Mouse (Mus musculus): ENCODE measurements around the gene Neurl4.
A peak's percentile ranks its signal among the peaks of the same experiment; 100 is the strongest.

The Neurl4 gene

DNA sequence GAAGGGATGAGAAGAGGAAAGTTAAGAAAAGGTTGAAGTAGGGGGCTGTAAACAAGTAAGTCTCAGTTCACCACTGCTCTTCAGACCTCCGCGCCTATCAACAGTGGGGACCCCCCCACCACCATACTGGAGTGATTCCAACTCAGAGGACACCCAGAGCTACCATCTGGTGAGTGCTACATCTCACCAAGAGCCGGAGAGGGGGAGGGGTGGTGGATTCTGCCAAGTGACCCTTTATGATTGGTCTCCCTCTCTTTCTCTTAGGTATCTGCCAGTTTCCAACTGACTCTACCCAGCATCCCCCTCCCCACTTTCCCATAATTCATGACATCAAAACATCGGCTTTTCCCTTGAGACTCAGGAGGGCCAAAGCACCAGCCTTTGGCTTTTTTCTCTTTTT is 40.1 kb downstream of the Neurl4 start:
- Histone ChIP-seq H3K4me3 (replicated peaks; ENCODE audit: low read length) (no peak overlapping the region), H3K36me3 (ENCODE audit: insufficient read depth, low read length) (peaks cover 18% of the 10 kb centered on the region), H3K4me1 (replicated peaks; ENCODE audit: low read depth, low read length) (peaks cover 83% of the 10 kb centered on the region), H3K27me3 (ENCODE audit: insufficient read depth, low read length) (peaks cover 68% of the 10 kb centered on the region), H3K9me3 (ENCODE audit: low read length) (no peaks in the 10 kb centered on the region)
- no peak for TF ChIP-seq NANOG (IDR thresholded peaks at IDR 0.05; ENCODE audit: borderline replicate concordance, low read length)
- TF ChIP-seq CTCF (conservative IDR thresholded peaks at IDR 0.05; ENCODE audit: low read length): no peak
- TF ChIP-seq POU5F1 (IDR thresholded peaks at IDR 0.05; ENCODE audit: borderline replicate concordance, low read length): no peak

DNA sequence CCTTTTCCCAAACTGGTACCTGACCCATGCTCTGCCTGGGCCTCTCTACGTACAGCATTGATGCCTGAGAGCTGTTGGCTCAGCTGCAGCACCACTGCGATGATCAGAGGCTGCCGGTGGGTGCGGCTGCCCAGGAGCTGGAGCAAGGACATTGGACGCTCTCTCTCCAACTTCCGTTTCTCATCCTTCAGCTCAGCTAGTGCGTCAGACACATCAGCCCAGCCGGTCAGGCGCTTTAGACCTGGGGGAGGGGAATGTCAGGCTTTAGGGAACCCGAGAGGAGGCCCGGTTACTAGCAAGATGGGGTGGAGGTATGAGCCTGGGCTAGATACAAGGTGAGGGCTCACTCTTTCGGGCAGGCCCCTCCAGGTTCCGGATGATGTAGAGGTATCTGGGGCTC is 44.3 kb downstream of the Neurl4 start:
- TF ChIP-seq POU5F1 (IDR thresholded peaks at IDR 0.05; ENCODE audit: borderline replicate concordance, low read length) (no peak), NANOG (IDR thresholded peaks at IDR 0.05; ENCODE audit: borderline replicate concordance, low read length) (no peak), CTCF (conservative IDR thresholded peaks at IDR 0.05; ENCODE audit: low read length) (no peak)
- Histone ChIP-seq H3K36me3 (ENCODE audit: insufficient read depth, low read length) (peaks cover 18% of the 10 kb centered on the region), H3K4me1 (replicated peaks; ENCODE audit: low read depth, low read length) (peaks cover 71% of the 10 kb centered on the region), H3K9me3 (ENCODE audit: low read length) (no peaks in the 10 kb centered on the region), H3K27me3 (ENCODE audit: insufficient read depth, low read length) (peaks cover 55% of the 10 kb centered on the region), H3K4me3 (replicated peaks; ENCODE audit: low read length) (no peak overlapping the region)

DNA sequence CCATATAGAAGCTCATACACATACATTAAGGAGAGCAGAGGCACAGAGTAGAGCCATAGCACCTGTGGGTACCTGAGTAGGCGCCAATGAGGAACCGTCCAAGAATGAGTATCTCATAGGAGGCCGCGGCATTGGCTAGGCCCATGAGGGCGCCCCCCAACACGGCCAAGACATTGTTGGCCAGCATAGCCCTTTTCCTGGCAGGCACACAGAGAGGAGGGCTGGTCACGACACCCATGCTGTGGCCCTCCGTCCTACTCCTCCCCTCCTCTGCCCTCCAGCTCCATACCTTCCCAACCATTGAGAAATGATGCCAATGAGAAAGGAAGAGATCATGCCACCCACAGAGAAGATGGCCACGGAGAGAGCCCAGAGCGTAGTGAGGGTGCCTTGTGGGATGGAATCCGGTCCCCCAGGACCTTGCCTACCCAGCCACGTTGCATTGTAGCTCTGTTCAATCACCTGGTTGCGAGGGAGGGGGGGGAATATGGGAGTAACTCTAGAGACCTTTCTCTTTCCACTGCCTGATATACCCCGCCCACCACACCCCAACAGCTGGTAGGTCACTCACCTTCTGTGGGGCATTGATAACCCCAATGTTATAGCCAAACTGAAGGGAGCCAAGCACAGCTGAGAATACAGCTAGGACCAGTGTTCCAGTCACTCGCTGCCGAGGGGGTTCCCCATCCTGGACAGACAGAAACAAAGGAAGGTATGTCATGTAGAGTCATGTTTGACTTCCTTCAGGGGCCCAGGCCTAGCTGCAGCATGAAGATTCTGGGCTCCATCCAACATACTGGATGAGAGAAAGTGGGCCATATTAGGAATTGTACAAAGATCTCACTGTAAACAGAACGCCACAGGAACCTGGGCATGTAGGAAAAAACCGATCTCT is 45.4 kb downstream of the Neurl4 start:
- Histone ChIP-seq H3K27me3 (ENCODE audit: insufficient read depth, low read length) (peaks cover 48% of the 10 kb centered on the region), H3K4me3 (replicated peaks; ENCODE audit: low read length) (0 out of 2 replicates have a peak overlapping the region, but pooled peaks have one; percentile 20), H3K9me3 (ENCODE audit: low read length) (no peaks in the 10 kb centered on the region), H3K36me3 (ENCODE audit: insufficient read depth, low read length) (peaks cover 11% of the 10 kb centered on the region), H3K4me1 (replicated peaks; ENCODE audit: low read depth, low read length) (peaks cover 62% of the 10 kb centered on the region)
- no peak for TF ChIP-seq POU5F1 (IDR thresholded peaks at IDR 0.05; ENCODE audit: borderline replicate concordance, low read length)
- no peak for TF ChIP-seq NANOG (IDR thresholded peaks at IDR 0.05; ENCODE audit: borderline replicate concordance, low read length)

DNA sequence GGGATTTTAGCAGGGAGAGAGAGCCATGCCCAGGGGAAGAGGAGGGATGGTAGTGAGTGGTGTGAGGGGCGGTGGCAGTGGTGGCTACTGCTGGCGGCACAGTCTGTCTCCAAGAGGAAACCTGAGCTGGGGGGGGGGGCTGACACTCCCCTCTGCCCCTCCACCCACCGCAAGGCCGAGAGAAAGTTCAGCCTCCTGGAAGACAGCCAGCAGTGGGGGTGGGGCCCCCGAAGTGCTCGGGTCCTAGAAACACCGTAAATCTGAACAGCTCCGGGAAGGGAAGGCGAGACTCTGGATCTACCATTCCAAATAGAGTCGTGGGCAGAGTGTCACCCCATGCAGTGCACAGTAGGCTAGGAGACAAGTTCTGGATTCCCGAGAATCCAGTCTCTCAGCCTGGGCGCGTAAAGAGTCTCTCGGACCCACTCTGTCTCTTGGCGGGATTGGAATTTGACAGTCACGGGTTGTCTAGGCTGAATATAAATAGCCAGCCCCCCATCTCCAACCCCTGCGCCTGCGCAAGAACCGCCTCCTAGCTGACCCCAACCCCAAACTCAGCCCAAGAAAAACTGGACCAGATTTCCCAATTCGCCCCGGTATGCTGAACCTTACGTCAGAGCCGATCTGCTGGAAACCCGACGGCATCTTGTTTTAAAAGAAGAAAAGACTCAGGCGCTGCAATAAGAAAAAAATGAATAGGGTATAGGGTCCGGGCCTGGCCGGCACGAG is 46.6 kb downstream of the Neurl4 start:
- H3K36me3 ChIP-seq (ENCODE audit: insufficient read depth, low read length): peaks cover 11% of the 10 kb centered on the region
- no peak for TF ChIP-seq POU5F1 (IDR thresholded peaks at IDR 0.05; ENCODE audit: borderline replicate concordance, low read length)
- TF ChIP-seq NANOG (IDR thresholded peaks at IDR 0.05; ENCODE audit: borderline replicate concordance, low read length): no peak
- TF ChIP-seq CTCF (conservative IDR thresholded peaks at IDR 0.05; ENCODE audit: low read length): no peak
- peaks cover 60% of the 10 kb centered on the region for H3K4me1 ChIP-seq (replicated peaks; ENCODE audit: low read depth, low read length)
- peaks cover 52% of the 10 kb centered on the region for H3K27me3 ChIP-seq (ENCODE audit: insufficient read depth, low read length)
- H3K9me3 ChIP-seq (ENCODE audit: low read length): no peaks in the 10 kb centered on the region
- peak overlapping the region; percentile 82 for H3K4me3 ChIP-seq (replicated peaks; ENCODE audit: low read length)

DNA sequence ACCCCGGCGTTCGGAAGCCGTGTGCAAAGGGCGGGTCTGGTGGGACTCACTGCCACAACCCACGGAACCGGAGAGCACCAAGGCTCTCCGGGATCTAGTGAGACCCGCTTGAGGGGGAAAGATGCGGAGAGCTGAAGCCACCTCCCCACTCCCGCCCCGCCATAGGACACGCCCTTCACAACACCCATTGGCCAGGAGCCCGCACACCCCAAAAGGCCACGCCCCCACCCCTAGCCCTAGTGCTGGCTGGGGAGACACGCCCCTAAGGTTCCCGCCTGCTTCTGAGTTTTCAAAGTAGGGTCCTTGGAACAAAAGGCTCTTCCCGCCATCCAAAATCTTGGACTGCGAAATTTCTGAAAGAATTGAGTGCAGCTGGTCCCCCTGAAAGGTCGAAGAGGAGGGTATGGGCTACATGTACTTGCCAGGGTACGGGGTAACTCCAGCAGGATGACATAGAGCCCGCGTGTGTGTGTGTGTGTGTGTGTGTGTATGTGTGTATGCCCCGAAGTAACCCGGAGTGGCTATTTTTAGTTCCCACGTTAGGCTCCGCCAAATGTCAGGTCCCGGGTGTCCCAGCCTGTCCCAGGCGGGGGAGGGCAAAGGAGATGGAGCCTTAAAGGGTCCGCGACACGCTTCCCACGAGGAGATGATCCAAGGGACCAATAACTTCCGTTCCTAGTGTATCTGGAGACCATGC is 47.3 kb downstream of the Neurl4 start, which contains the start of gene Slc2a4:
TSS of gene Slc2a4 (minus strand) at position 123 of the 697 bp plus-strand sequence.
- H3K9me3 ChIP-seq (ENCODE audit: low read length): no peaks in the 10 kb centered on the region
- peaks cover 53% of the 10 kb centered on the region for H3K4me1 ChIP-seq (replicated peaks; ENCODE audit: low read depth, low read length)
- peak within 1 kb of the TSS; percentile 82 for H3K4me3 ChIP-seq (replicated peaks; ENCODE audit: low read length)
- TF ChIP-seq POU5F1 (IDR thresholded peaks at IDR 0.05; ENCODE audit: borderline replicate concordance, low read length): no peak
- H3K27me3 ChIP-seq (ENCODE audit: insufficient read depth, low read length): peaks cover 47% of the 10 kb centered on the region
- H3K36me3 ChIP-seq (ENCODE audit: insufficient read depth, low read length): peaks cover 11% of the 10 kb centered on the region

DNA sequence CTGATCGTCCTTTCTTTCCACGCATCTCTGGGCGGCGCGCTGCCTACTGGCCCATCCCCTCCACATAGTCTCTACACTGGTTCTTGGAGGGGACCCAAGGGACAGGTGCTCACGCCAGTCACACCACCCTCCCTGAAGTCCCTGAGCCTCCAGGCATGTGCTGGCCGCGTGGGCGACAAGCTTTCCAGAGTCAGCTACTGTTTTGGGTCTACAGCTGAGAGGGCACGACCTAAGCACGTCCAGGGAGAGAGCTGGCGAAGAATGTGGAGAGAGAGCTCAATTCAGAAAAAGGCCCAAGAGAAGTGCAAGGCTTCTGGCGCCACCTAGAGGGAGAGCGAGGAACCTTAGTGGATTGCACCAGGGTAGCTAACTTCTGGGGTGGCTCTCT is 47.9 kb downstream of the Neurl4 start:
- H3K27me3 ChIP-seq (ENCODE audit: insufficient read depth, low read length): peaks cover 47% of the 10 kb centered on the region
- peak overlapping the region; percentile 82 for H3K4me3 ChIP-seq (replicated peaks; ENCODE audit: low read length)
- TF ChIP-seq CTCF (conservative IDR thresholded peaks at IDR 0.05; ENCODE audit: low read length) (peak; percentile 91), POU5F1 (IDR thresholded peaks at IDR 0.05; ENCODE audit: borderline replicate concordance, low read length) (no peak)
- no peaks in the 10 kb centered on the region for H3K9me3 ChIP-seq (ENCODE audit: low read length)
- peaks cover 11% of the 10 kb centered on the region for H3K36me3 ChIP-seq (ENCODE audit: insufficient read depth, low read length)
- H3K4me1 ChIP-seq (replicated peaks; ENCODE audit: low read depth, low read length): peaks cover 49% of the 10 kb centered on the region

DNA sequence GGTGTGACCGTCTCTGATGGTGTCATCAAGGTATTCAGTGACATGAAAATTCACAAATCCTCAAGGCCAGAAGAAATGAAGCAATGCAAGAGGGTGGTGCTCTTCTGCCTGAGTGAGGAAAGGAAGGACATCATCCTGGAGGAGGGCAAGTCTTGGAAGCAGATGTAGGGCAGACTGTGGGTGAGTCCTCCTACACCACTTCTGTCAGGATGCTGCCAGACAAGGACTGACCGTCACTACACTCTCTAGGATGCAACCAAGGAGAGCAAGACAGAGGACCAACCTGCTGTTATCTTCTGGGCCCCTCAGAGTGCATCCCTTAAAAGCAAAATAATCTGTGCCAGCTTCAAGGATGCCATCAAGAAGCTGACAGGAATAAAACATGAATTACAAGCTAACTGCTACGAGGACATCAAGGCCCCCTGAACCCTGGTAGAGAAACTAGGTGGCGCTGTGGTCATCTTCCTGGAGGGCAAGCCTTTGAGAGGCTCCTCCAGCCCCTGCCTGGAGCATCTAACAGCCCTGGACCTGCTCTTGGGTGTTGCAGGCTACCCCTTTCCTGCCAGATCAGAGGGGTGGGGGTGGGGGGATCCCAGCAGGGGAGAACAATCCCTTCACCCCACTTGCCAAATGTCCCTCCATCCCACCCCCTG is 50.1 kb downstream of the Neurl4 start:
- H3K4me3 ChIP-seq (replicated peaks; ENCODE audit: low read length): no peak overlapping the region
- TF ChIP-seq NANOG (IDR thresholded peaks at IDR 0.05; ENCODE audit: borderline replicate concordance, low read length) (no peak), CTCF (conservative IDR thresholded peaks at IDR 0.05; ENCODE audit: low read length) (peak; percentile 38), POU5F1 (IDR thresholded peaks at IDR 0.05; ENCODE audit: borderline replicate concordance, low read length) (no peak)
- H3K4me1 ChIP-seq (replicated peaks; ENCODE audit: low read depth, low read length): peaks cover 27% of the 10 kb centered on the region
- H3K27me3 ChIP-seq (ENCODE audit: insufficient read depth, low read length): peaks cover 32% of the 10 kb centered on the region
- H3K36me3 ChIP-seq (ENCODE audit: insufficient read depth, low read length): no peaks in the 10 kb centered on the region
- no peaks in the 10 kb centered on the region for H3K9me3 ChIP-seq (ENCODE audit: low read length)

DNA sequence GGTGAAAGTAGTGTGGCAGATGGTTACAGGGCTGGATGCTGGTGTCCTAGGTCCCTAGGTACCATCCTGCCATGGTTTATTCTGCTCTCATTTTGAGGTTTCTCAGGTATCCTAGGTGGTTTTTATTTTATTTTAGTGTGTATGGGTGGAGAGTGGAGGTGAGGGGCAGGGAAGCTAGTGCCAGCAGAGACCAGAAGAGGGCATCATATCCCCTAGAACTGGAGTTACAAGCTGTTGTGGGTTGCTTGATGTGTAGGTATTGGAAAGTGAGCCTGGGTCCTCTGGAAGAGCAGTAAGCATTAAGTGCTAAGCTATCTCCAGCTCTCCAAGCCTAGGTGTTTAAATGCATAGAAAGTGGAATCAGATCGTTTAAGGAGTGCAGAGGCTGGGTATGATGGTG is 51.4 kb downstream of the Neurl4 start:
- TF ChIP-seq NANOG (IDR thresholded peaks at IDR 0.05; ENCODE audit: borderline replicate concordance, low read length) (no peak), CTCF (conservative IDR thresholded peaks at IDR 0.05; ENCODE audit: low read length) (peak; percentile 10; the same call in 1 of the 2 replicates)
- no peak overlapping the region for H3K4me3 ChIP-seq (replicated peaks; ENCODE audit: low read length)
- H3K9me3 ChIP-seq (ENCODE audit: low read length): no peaks in the 10 kb centered on the region
- no peaks in the 10 kb centered on the region for H3K36me3 ChIP-seq (ENCODE audit: insufficient read depth, low read length)
- H3K4me1 ChIP-seq (replicated peaks; ENCODE audit: low read depth, low read length): peaks cover 14% of the 10 kb centered on the region
- peaks cover 21% of the 10 kb centered on the region for H3K27me3 ChIP-seq (ENCODE audit: insufficient read depth, low read length)

All from E14TG2a.4 (cell line).